Mouse (Mus musculus) G1E (cell line): ENCODE results near the gene Gm4064. TPM values are rescaled to one million over a fixed set of nuclear protein-coding genes. Genes with fewer than 3 reads are reported as not detected.
"Not testable (repeated sequence)": the region's sequence is repeated elsewhere in the genome, so short reads cannot be mapped to it uniquely, and the experiment has no call there.

Source experiments
- ATAC-seq: 2 replicates; pipeline ENCODE4 v1.8.0; 2016; ENCODE audit warnings: mild to moderate bottlenecking; ENCODE audit not compliant: insufficient number of reproducible peaks, poor library complexity, low FRiP score, severe bottlenecking; ENCODE audit errors: extremely low read depth
- DNase-seq: peaks from one replicate; pipeline ENCODE4 v3.0.0; 2012; ENCODE audit warnings: low spot score
- H3K27me3 ChIP-seq: 2 replicates; pipeline ENCODE4 v1.6.1; 2012; ENCODE audit warnings: mild to moderate bottlenecking, low read length, inconsistent platforms; ENCODE audit not compliant: insufficient read depth
- H3K36me3 ChIP-seq: replicated peaks from 2 replicates; pipeline ENCODE3; 2012; ENCODE audit warnings: mild to moderate bottlenecking, inconsistent platforms
- H3K4me1 ChIP-seq: 2 replicates; pipeline ENCODE4 v1.6.1; 2012; ENCODE audit warnings: low read depth, low read length, inconsistent platforms, mixed read lengths; ENCODE audit not compliant: insufficient read depth
- H3K4me3 ChIP-seq: 2 replicates; pipeline ENCODE4 v1.5.1; 2012; ENCODE audit warnings: low read depth, mild to moderate bottlenecking, inconsistent platforms, low read length, moderate library complexity, mixed read lengths
- H3K9me3 ChIP-seq: replicated peaks from 2 replicates; pipeline ENCODE4 v1.6.1; 2012; ENCODE audit warnings: inconsistent platforms
- polyA plus RNA-seq: library from polyadenylated mRNA; stranded (reverse); fragments of >175 nt; gene quantifications from 2 replicates; pipeline ENCODE4 v1.2.3, GENCODE M21; 2012
- total RNA-seq, 2 experiments: library from RNA; stranded (forward) in 1 of 2; stranded (reverse) in 1 of 2; fragments of 200-1000 nt in 1 of 2; fragments of >200 nt in 1 of 2; fragmentation: Nextera tagmentation in 1 of 2; gene quantifications; 2 replicates each; pipeline ENCODE4 v1.2.3; 2014 to 2017

Gene Gm4064
- total RNA-seq (2014; fragmentation: Nextera tagmentation) (not detected in 2 replicates), total RNA-seq (2017) (not detected in 2 replicates), polyA plus RNA-seq (not detected in 2 replicates)

GRCm38 (mm10) chrY:2796105-2796504, at the start of gene Gm4064:
Gene Gm4064 (minus strand): TSS chrY:2796205.
- not testable (repeated sequence) for DNase-seq, ATAC-seq, H3K4me3 ChIP-seq

GRCm38 (mm10) chrY:2830380-2830779, 34.4 kb upstream of the Gm4064 start, which contains the start of the genes Rbmy and Gm10256:
Gene Rbmy (plus strand): TSS chrY:2830680.
Gene Gm10256 (plus strand): TSS chrY:2830699.
- not testable (repeated sequence) for H3K4me1 ChIP-seq, DNase-seq, H3K9me3 ChIP-seq, H3K4me3 ChIP-seq, H3K27me3 ChIP-seq, H3K36me3 ChIP-seq, ATAC-seq

More at GRCm38 (mm10) chrY:2796105-2796504, at the start of gene Gm4064:
- not testable (repeated sequence) for H3K36me3 ChIP-seq, H3K4me1 ChIP-seq, H3K9me3 ChIP-seq, H3K27me3 ChIP-seq

Other genes starting within 250 kb of the Gm4064 start
- gene H2al2c, start 197.1 kb downstream of the Gm4064 start, total RNA-seq (2014; fragmentation: Nextera tagmentation) = not detected in 2 replicates
- gene H2al2c, start 197.1 kb downstream of the Gm4064 start, total RNA-seq (2017) = not detected in 2 replicates
- not detected in 2 replicates for gene H2al2c, start 197.1 kb downstream of the Gm4064 start, polyA plus RNA-seq
- not detected in 2 replicates for gene Sry, start 132.5 kb downstream of the Gm4064 start, total RNA-seq (2014; fragmentation: Nextera tagmentation)
- not detected in 2 replicates for gene Sry, start 132.5 kb downstream of the Gm4064 start, total RNA-seq (2017)
- not detected in 2 replicates for gene Sry, start 132.5 kb downstream of the Gm4064 start, polyA plus RNA-seq
- not detected in 2 replicates for gene H2al2b, start 75.5 kb downstream of the Gm4064 start, total RNA-seq (2014; fragmentation: Nextera tagmentation)
- not detected in 2 replicates for gene H2al2b, start 75.5 kb downstream of the Gm4064 start, total RNA-seq (2017)
- gene H2al2b, start 75.5 kb downstream of the Gm4064 start, polyA plus RNA-seq = not detected in 2 replicates
- not detected in 2 replicates for gene Rbmy, start 34.5 kb upstream of the Gm4064 start, total RNA-seq (2014; fragmentation: Nextera tagmentation)
- gene Rbmy, start 34.5 kb upstream of the Gm4064 start, total RNA-seq (2017) = not detected in 2 replicates
- not detected in 2 replicates for gene Rbmy, start 34.5 kb upstream of the Gm4064 start, polyA plus RNA-seq
- not detected in 2 replicates for gene Gm10256, start 34.5 kb upstream of the Gm4064 start, total RNA-seq (2014; fragmentation: Nextera tagmentation)
- gene Gm10256, start 34.5 kb upstream of the Gm4064 start, total RNA-seq (2017) = not detected in 2 replicates
- gene Gm10256, start 34.5 kb upstream of the Gm4064 start, polyA plus RNA-seq = not detected in 2 replicates
- gene Gm10352, start 104.8 kb upstream of the Gm4064 start, total RNA-seq (2014; fragmentation: Nextera tagmentation) = not detected in 2 replicates
- gene Gm10352, start 104.8 kb upstream of the Gm4064 start, total RNA-seq (2017) = not detected in 2 replicates
- gene Gm10352, start 104.8 kb upstream of the Gm4064 start, polyA plus RNA-seq = not detected in 2 replicates
- not detected in 2 replicates for gene Gm29289, start 136.4 kb upstream of the Gm4064 start, total RNA-seq (2014; fragmentation: Nextera tagmentation)
- gene Gm29289, start 136.4 kb upstream of the Gm4064 start, total RNA-seq (2017) = not detected in 2 replicates
- not detected in 2 replicates for gene Gm29289, start 136.4 kb upstream of the Gm4064 start, polyA plus RNA-seq